Mouse (Mus musculus): ENCODE results near the gene Neo1. TPM values are rescaled to one million over a fixed set of nuclear protein-coding genes. Genes with fewer than 3 reads are reported as not detected.

Neo1 gene
- polyA plus RNA-seq (2017; shearing (Covaris generic)): not detected

GRCm38 (mm10) chr9:59036159-59036731 is at the start of gene Neo1:
TSS of gene Neo1 (minus strand) at chr9:59036441.

Other genes starting within 250 kb of the Neo1 start
- gene Hcn4, start 213.0 kb downstream of the Neo1 start, polyA plus RNA-seq (2017; shearing (Covaris generic)): not detected

Measured in activated CD4-positive, CD25-positive, alpha-beta regulatory T cell, adult 9 weeks (primary cell).